Mouse (Mus musculus) cortical plate, adult 2 months (tissue): ENCODE results near the gene Tnik.

Source experiments
- CTCF ChIP-seq: fragments of 200-500 bp; IDR thresholded peaks from 2 replicates; pipeline ENCODE4 v1.5.1; 2011; ENCODE audit warnings: mild to moderate bottlenecking, control low read depth, low read length; ENCODE audit not compliant: insufficient read depth; ENCODE audit errors: extremely low read depth
- POLR2A ChIP-seq: fragments of 200-500 bp; IDR thresholded peaks from 2 replicates; pipeline ENCODE4 v1.6.1; 2011; ENCODE audit warnings: mild to moderate bottlenecking, low read length, control low read depth; ENCODE audit not compliant: insufficient read depth; ENCODE audit errors: extremely low read depth

DNA sequence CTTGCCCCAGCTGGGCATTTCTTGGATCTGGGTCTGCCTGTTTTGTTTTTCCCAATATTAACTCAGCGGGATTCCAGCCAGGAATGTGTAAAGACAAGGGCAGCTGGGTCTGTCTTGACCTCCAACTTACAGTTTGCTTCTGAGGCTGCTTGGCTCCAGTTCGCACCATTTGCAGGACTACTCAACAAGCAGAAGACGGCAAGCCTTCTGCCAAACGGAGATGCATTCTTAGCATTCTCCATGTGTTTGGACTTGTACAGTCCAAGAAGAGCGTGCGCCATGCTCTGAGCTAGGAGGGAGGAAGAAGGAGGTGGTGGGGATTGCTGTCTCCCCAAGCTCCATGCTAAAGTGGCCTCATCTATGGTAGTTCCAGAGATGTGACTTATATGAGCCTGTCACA lies 70.9 kb downstream of the Tnik start:
- TF ChIP-seq CTCF (no peak), POLR2A (no peak)
